In genomic region chr16:17625488-17626268, GRCm38 (mm10) we compare ENCODE assay signal across 8 mouse cellular contexts. TPM values are rescaled to one million over a fixed set of nuclear protein-coding genes. Genes with fewer than 3 reads are reported as not detected.
DNase-seq lines count a peak whose midpoint lies in the region; ATAC-seq and TF ChIP-seq lines count a peak whose summit lies in the region.
"Had no signal": no experiment of that assay in that cellular context is flagged by ENCODE, and none has a peak within 500 bp of the region (broad histone marks: within the 10 kb centered on the region; RNA-seq: fewer than 3 reads in every experiment).

No protein-coding gene starts in this region.

- DNase-seq in kidney, adult 8-10 months: no peak
- DNase-seq in G1E (ENCODE audit: low spot score): no peak
- peak; percentile 73 for DNase-seq in embryo, embryonic 10.5 days (ENCODE audit: low spot score)
- no peak for DNase-seq in gastrocnemius, postnatal 4 days (ENCODE audit: low spot score in 2 of 2)
- no peak for DNase-seq in adrenal gland, postnatal 25 days
- DNase-seq: liver, embryonic 13.5 days had no signal

- TF ChIP-seq CTCF in G1E (IDR thresholded peaks at IDR 0.05; ENCODE audit: low read depth, low read length): peak; percentile 41; the same call in 1 of the 2 replicates

- H3K27me3 ChIP-seq in kidney, embryonic 15.5 days: no peaks in the 10 kb centered on the region
- no peaks in the 10 kb centered on the region for H3K27me3 ChIP-seq in G1E (ENCODE audit: insufficient read depth, low read length)
- H3K27me3 ChIP-seq: liver, embryonic 13.5 days had no signal

- ATAC-seq in kidney, embryonic 15.5 days (replicated peaks; ENCODE audit: low FRiP score): peak; percentile 36; the same call in 1 of the 2 replicates
- no peak; the same call in 1 of the 2 replicates for ATAC-seq in G1E (ENCODE audit: extremely low read depth, insufficient number of reproducible peaks, low FRiP score, poor library complexity, severe bottlenecking)
- ATAC-seq in megakaryocyte progenitor cell, adult 5-6 weeks (replicated peaks; ENCODE audit: poor library complexity): peak; percentile 85

- WGBS in kidney, embryonic 15.5 days: 71% methylated on average over 8 of the region's 8 CpGs

- peaks cover 89% of the 10 kb centered on the region for H3K36me3 ChIP-seq in kidney, embryonic 15.5 days
- peaks cover 94% of the 10 kb centered on the region for H3K36me3 ChIP-seq in G1E (replicated peaks)

- H3K4me2 ChIP-seq in kidney, embryonic 15.5 days: no peak overlapping the region
- H3K4me2 ChIP-seq: liver, embryonic 13.5 days had no signal

- H3K9ac ChIP-seq in kidney, embryonic 15.5 days: no peak overlapping the region
- H3K9ac ChIP-seq: liver, embryonic 13.5 days had no signal

- no peaks in the 10 kb centered on the region for H3K9me3 ChIP-seq in kidney, embryonic 15.5 days (replicated peaks)
- no peaks in the 10 kb centered on the region for H3K9me3 ChIP-seq in G1E (replicated peaks)
- H3K9me3 ChIP-seq: liver, embryonic 13.5 days had no signal

- H3K4me1 ChIP-seq in kidney, embryonic 15.5 days: no peaks in the 10 kb centered on the region
- H3K4me1 ChIP-seq in G1E (ENCODE audit: insufficient read depth, low read depth, low read length): peaks cover 13% of the 10 kb centered on the region

- H3K27ac ChIP-seq in kidney, embryonic 15.5 days: no peak overlapping the region
- H3K27ac ChIP-seq: liver, embryonic 13.5 days had no signal

- no peak overlapping the region for H3K4me3 ChIP-seq in kidney, embryonic 15.5 days (replicated peaks)
- H3K4me3 ChIP-seq in G1E (ENCODE audit: low read depth, low read length): no peak overlapping the region
- H3K4me3 ChIP-seq: liver, embryonic 13.5 days had no signal

RNA-seq across cellular contexts. Expression of gene Smpd4, which starts 6.5 kb away (rescaled TPM):
- 38.8 and 42.6 TPM in 2 replicates for polyA plus RNA-seq in kidney, embryonic 15.5 days (2015; fragmentation: Nextera tagmentation; extraction: Ambion mirVana)
- total RNA-seq in G1E (2014; fragmentation: Nextera tagmentation): 55.5 and 78.9 TPM in 2 replicates
- 38.5 and 44.4 TPM in 2 replicates for total RNA-seq in G1E (2017)
- polyA plus RNA-seq in G1E (2012): 12.6 and 24.5 TPM in 2 replicates
- total RNA-seq in megakaryocyte progenitor cell, adult 5-6 weeks (2015): 59.3 and 76.5 TPM in 2 replicates
- total RNA-seq in megakaryocyte progenitor cell, adult 5-6 weeks (2017): 49.1 and 49.3 TPM in 2 replicates
- 10 to 100 TPM; 23.5 to 23.9 TPM for total RNA-seq in gastrocnemius, postnatal 4 days (2021)
- 28.0 and 33.7 TPM in 2 replicates for total RNA-seq in adrenal gland, postnatal 25 days (2021)

RNA-seq across cellular contexts. Expression of gene Ccdc74a, which starts 20.6 kb away (rescaled TPM):
- 6.8 and 7.8 TPM in 2 replicates for polyA plus RNA-seq in kidney, embryonic 15.5 days (2015; fragmentation: Nextera tagmentation; extraction: Ambion mirVana)
- total RNA-seq in G1E (2014; fragmentation: Nextera tagmentation): not detected in 2 replicates
- total RNA-seq in G1E (2017): 3.7 and 4.2 TPM in 2 replicates
- 0.98 and 1.8 TPM in 2 replicates for polyA plus RNA-seq in G1E (2012)
- 1.0 and 1.5 TPM in 2 replicates for total RNA-seq in megakaryocyte progenitor cell, adult 5-6 weeks (2015)
- 0.51 TPM in 1 of 2 replicates, not detected in the other for total RNA-seq in megakaryocyte progenitor cell, adult 5-6 weeks (2017)
- total RNA-seq in gastrocnemius, postnatal 4 days (2021): 1 to 10 TPM; 2.7 to 2.8 TPM
- 2.5 and 3.7 TPM in 2 replicates for total RNA-seq in adrenal gland, postnatal 25 days (2021)

RNA-seq across cellular contexts. Expression of gene Slc7a4, which starts 42.7 kb away (rescaled TPM):
- polyA plus RNA-seq in kidney, embryonic 15.5 days (2015; fragmentation: Nextera tagmentation; extraction: Ambion mirVana): 8.6 and 10.3 TPM in 2 replicates
- not detected in 2 replicates for total RNA-seq in G1E (2014; fragmentation: Nextera tagmentation)
- total RNA-seq in G1E (2017): 0.05 TPM in 1 of 2 replicates, not detected in the other
- polyA plus RNA-seq in G1E (2012): not detected in 2 replicates
- 1.2 and 1.4 TPM in 2 replicates for total RNA-seq in megakaryocyte progenitor cell, adult 5-6 weeks (2015)
- total RNA-seq in megakaryocyte progenitor cell, adult 5-6 weeks (2017): 4.2 and 5.6 TPM in 2 replicates
- total RNA-seq in gastrocnemius, postnatal 4 days (2021): 1 to 10 TPM; 2.3 to 3.5 TPM
- 8.0 and 14.9 TPM in 2 replicates for total RNA-seq in adrenal gland, postnatal 25 days (2021)
